Mouse (Mus musculus) T-helper 1 cell (primary cell): ENCODE results near the gene Cabp5.
"Not testable (repeated sequence)": the region's sequence is repeated elsewhere in the genome, so short reads cannot be mapped to it uniquely, and the experiment has no call there.

Experiments used
- in situ Hi-C: fragments of 300-600 bp; cut with MboI, MseI; formaldehyde crosslinking; loops from one replicate; pipeline ENCODE4 v1.15.1; 2025; ENCODE audit warnings: high pct_unique_total_duplicates

Gene Cabp5

DNA sequence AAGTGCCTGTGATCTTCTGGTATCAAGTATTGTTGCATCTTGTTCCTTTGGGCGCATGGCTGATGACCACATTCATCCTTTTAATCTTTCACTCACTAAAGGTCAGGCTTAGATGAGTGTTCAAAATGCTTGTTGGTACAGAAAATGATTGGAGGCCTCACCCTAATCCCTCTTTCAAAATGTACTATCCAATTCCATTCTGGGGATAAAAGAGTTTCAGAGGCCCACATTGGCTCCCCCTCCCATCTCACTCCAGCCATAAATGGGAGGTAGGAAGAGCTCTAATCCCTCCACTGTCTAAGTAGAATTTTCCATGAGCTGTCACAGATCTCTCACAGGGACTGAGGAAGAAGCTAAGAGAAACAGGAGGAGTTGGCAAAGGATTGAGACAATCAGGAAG, at the start of gene Cabp5:
Gene Cabp5, plus strand, starts transcription at position 301 of the 400 bp plus-strand sequence.
- in situ Hi-C loops, result no loop called here

GRCm38 (mm10) chr7:13355943-13356342, 42.0 kb upstream of the Cabp5 start:
- in situ Hi-C loops, result loop anchor here (25.0 kb wide), 1 partner anchor 956 kb away; no protein-coding TSS in a partner anchor

- in situ Hi-C loops, result no loop called here
These were observed 17.3 kb upstream of the Cabp5 start for GRCm38 (mm10) chr7:13380588-13380987.

DNA sequence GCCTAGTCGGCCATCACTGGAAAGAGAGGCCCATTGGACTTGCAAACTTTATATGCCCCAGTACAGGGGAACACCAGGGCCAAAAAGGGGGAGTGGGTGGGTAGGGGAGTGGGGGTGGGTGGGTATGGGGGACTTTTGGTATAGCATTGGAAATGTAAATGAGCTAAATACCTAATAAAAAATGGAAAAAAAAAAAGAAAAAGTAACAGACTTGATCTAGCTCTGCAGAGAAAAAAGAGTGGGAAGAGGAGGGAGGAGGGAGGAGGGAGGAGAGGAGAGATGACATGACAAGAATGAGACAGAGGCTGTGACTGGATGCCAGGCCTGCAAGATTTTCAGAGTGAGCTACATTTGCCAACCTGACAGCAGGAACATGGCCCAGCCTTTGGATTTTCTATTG, 52.6 kb downstream of the Cabp5 start, which contains the start of gene Bsph1:
Gene Bsph1, plus strand, starts transcription at position 301 of the 400 bp plus-strand sequence.
- in situ Hi-C loops, result not testable (repeated sequence)
